Mouse (Mus musculus): ENCODE results near the gene Arfip1.
A peak's percentile ranks its signal among the peaks of the same experiment; 100 is the strongest.
"Not testable (repeated sequence)": the region's sequence is repeated elsewhere in the genome, so short reads cannot be mapped to it uniquely, and the experiment has no call there.

Gene Arfip1

DNA sequence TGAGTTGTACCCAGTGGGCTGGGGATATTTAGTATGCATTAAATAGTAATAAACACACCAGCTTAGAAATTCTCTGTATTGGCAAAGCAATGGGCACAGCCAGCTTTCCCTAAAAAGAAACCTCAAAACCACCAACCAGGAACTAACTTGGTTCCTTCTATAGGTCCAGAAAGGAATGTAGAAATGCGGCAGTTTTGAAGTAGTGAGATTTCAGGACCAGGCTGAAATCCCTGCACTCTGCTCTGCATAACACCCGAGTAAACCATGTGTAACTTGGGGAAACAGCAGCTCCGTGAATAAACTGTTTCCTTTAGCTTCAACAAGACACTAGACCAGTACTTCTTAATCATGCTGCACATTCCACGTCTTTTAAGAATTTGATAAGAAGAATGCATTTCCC, 1.7 kb downstream of the Arfip1 start:
- DNase-seq (ENCODE audit: low read depth, low spot score): no peak

DNA sequence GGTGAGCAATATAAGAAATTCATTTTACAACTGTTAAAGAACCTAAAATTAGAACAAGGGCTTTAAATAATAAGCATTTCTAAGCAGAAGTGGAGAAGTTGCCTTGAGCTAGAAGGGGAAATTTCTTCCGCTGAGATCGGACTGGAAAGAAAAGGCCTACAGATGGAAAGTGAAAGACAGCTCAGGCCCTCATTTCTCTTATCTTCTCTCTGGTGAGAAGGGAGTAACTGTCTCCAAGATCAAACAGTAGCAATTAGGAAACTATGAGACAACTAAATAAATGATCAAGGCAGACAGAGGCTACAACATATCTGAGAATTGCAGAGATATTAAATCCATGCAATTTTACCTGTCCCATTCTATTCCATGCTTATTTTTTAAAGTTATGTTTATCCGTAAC, 11.9 kb downstream of the Arfip1 start:
- DNase-seq (ENCODE audit: low read depth, low spot score): no peak

- no peak for DNase-seq (ENCODE audit: low read depth, low spot score)
These were observed 12.8 kb downstream of the Arfip1 start for GRCm38 (mm10) chr3:84569587-84569986.

DNA sequence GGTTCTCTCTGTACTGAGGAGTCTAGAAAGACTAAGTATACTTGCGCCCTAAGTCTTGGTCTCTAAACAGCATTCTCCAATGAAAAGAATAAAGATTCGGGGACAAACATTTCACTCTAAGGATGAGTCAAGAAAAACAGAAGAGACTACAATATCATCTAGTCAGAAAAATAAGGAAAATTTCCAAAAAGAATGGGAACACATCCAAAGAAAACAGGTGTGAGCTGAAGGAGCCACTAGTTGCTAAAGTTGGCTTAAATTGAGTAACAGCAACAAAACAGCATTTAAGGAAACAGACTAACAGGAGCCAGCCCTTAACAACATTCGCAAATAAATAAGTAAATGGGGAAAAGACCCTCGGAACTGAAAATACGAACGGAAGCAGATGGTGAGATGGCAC, 13.9 kb downstream of the Arfip1 start:
- no peak for DNase-seq (ENCODE audit: low read depth, low spot score)

GRCm38 (mm10) chr3:84563415-84563814, 19.0 kb downstream of the Arfip1 start:
- no peak for DNase-seq (ENCODE audit: low read depth, low spot score)

GRCm38 (mm10) chr3:84562911-84563310, 19.5 kb downstream of the Arfip1 start:
- DNase-seq (ENCODE audit: low read depth, low spot score): not testable (repeated sequence)

DNA sequence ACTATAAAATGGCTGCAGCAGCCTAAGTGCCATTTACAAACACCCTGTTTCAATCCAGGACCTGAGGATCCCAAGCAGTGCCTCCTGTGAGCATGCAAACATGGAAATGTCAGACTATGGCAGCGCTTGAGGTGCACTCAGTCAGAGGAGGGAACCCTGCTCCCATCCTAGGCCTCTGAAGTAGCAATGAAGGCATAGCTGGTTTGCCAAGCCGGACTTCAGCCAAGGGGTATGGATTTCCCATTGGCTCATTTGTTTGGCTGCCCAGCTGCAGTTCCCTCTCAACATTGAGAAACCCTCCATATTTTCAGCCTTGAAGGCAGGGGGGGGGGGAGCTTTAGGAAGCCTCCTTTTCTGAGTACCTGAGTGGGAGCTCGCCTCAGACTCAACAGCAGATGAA, 24.1 kb downstream of the Arfip1 start:
- DNase-seq (ENCODE audit: low read depth, low spot score): no peak

DNA sequence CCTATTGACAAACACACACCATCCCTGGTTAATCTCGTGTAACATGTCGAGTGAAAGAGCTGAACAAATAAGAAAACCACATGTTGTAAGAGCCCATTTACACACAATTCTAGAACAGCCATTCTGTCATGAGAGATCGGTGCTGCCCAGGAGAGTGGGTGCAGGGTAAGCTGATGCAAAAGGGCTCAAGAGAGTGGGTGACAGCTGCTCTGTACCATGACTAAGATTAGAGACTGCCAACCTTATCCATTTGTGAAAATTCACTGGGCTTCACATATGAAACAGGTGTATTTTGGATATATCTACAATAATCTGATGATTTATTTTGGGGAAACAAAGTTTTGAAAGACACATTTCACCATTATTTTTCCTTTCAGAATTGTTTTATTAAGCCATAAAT, 26.6 kb downstream of the Arfip1 start:
- DNase-seq (ENCODE audit: low read depth, low spot score): no peak

- DNase-seq (ENCODE audit: low read depth, low spot score): no peak
These were observed 35.2 kb downstream of the Arfip1 start for GRCm38 (mm10) chr3:84547177-84547576.

DNA sequence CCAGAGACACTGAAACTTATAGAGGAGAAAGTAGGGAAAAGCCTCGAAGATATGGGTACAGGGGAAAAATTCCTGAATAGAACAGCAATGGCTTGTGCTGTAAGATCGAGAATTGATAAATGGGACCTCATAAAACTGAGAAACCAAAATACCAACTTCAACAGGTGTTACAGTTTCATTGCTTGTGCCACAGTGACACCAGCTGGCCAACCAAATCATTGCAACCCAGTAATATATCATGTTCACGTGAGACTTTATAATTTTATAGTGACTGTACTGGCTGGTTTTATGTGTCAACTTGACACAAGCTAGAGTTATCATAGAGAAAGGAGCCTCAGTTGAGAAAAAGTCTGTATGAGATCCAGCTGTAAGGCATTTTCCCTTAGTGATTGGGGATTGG, 40.0 kb downstream of the Arfip1 start:
- peak; percentile 36 for DNase-seq (ENCODE audit: low read depth, low spot score)

- no peak for DNase-seq (ENCODE audit: low read depth, low spot score)
These were observed 40.5 kb downstream of the Arfip1 start for GRCm38 (mm10) chr3:84541881-84542280.

DNA sequence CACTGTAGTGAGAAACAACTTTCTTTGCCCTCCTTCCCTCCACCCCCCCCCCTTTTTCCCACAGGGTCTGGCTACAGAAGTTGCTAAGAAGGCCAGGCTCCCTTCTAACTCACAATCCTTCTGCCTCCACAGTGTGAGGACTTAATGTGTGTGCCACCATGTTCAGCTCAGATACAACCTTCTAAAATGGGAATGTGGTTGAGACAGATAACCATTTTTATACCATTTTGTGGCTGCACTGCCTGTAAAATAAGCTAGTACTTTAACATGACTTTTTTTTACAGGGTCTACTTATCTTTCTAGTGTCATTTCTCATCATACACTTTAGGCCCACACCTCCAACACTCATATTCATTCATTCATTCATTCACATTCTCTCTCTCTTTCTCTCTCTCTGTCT, 41.8 kb downstream of the Arfip1 start:
- DNase-seq (ENCODE audit: low read depth, low spot score): no peak

DNA sequence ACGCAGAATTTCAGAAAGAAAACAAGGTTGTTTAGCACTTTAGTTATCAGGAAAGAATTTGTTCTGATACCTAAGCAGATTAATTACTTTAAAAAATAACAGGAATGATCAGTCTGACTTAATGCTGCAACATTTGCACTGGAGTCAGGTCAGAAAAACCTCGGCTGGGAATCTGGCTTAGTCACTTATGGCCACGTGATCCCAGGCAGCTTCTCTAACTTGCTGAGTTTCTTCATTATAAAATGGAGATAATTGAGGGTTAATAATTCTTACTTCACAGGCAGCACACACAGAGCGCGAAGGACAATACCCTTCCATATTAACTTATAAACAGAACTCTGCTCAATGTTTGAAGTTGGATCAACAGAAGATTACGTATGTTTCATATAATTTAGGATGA, 45.4 kb downstream of the Arfip1 start:
- DNase-seq (ENCODE audit: low read depth, low spot score): no peak

DNA sequence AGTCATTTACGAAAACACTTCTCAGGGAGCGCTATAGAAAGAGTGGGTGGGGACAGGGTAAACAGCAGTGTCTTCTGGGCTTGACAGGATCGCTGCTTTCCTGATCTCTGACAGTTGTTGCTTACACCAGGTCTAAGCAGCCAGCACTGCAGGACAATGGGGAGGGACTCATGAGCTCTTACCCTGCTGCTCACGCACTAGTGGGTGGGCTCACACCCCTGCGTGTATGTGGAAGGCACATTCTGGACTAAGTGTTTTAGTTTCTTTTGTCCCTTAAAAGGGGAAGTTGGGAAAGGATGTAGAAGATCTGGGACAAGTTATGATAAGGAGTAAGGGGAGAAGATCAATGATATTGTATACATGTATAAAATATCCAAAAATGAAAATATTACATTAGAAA, 49.2 kb downstream of the Arfip1 start:
- DNase-seq (ENCODE audit: low read depth, low spot score): no peak

GRCm38 (mm10) chr3:84529021-84529420, 53.4 kb downstream of the Arfip1 start:
- DNase-seq (ENCODE audit: low read depth, low spot score): no peak

- no peak for DNase-seq (ENCODE audit: low read depth, low spot score)
These were observed 57.5 kb downstream of the Arfip1 start for GRCm38 (mm10) chr3:84524952-84525351.

DNA sequence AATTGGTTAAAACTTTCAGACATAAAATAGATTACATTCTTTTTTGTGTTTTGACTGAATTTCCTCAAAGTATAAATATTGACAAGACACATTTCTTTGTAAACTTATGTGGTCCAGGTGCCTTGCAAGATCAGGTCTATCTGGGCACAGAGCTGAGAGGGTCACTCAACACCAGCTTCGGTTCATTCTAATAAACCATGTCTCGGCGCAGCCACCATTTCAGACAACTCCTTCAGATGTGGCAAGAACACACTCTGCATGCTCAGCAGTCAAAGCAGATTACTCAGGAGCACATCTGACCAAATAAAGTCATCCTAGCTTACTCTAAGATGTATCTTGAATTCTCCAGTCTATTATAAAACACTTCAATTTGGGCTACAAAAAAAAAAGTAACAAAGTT, 66.3 kb downstream of the Arfip1 start:
- no peak for DNase-seq (ENCODE audit: low read depth, low spot score)

GRCm38 (mm10) chr3:84512774-84513515, 69.5 kb downstream of the Arfip1 start:
- no peak for DNase-seq (ENCODE audit: low read depth, low spot score)

DNA sequence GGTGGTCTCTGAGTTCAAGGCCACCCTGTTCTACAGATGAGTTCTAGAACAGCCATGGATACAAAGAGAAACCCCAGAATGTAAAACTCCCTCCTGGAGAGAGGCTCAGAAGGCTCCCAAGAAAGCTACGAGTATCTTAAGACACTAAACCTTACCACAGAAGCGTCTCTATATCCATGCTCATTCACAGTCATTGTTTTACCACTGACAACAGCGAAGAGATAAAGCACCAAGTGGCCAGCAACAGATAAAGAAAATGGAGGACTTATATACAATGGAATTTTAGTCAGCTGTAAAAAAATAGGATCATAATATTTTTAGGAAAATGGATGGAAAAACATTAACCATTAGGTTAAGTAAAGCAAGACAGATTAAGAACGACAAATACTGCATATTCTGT, 77.2 kb downstream of the Arfip1 start:
- DNase-seq (ENCODE audit: low read depth, low spot score): no peak

DNA sequence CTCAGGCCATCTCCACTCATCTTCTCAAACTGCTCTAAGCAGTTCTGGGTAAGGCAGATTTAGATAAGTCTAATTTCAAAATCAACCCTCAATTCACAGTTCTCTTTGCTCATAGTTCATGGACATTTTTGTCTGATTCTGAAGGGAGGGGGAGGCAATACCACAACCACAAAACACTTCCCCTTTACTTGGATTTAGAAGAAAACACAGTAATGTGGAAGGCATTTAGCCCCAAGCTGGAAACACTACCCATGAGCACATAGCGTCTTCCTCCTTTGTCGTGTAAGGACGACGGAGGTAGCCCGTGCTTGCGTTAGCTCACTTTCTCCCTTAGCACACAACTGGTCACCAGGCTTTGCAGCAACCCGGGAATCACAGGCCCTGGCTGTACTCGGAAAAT, 78.1 kb downstream of the Arfip1 start:
- no peak for DNase-seq (ENCODE audit: low read depth, low spot score)

GRCm38 (mm10) chr3:84502101-84502500, 80.3 kb downstream of the Arfip1 start:
- no peak for DNase-seq (ENCODE audit: low read depth, low spot score)

DNA sequence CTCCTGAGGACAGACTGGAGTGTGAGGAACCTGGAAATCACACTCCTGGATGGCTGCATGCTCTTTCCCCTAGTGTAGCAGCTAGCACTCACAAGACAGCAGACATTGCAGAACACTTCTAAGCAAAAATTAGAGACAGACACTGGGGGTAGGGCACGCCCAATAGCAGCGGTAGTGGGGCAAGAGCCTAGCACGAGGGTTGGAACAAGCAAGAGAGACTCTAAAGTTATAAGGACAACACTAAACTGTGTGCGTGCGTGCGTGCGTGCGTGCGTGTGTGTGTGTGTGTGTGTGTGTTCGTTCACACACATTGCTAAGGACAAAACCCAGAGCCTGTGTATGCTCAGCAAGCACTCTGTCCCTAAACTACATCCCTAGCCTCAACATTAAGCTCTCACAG, 81.9 kb downstream of the Arfip1 start:
- DNase-seq (ENCODE audit: low read depth, low spot score): no peak

DNA sequence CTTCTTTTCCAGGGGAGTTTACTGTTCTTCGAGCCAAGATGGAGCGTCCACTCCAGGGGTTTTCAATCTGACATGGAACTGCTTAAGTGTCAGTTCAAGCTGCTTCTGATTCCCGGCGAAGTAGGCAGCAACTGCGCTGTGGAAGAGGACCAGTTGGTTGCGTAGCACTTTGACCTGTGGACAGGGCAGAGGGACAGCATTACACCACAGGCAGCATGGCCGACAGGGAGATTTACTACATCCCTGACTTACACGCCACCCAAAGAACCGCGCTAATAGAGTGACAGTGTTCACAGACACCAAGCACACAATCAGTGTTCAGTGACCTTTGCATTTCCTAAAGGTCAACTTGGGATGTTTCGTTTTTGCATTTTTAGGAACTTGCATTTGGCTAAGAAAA, 84.7 kb downstream of the Arfip1 start:
- DNase-seq (ENCODE audit: low read depth, low spot score): no peak

GRCm38 (mm10) chr3:84492657-84493056, 89.8 kb downstream of the Arfip1 start:
- DNase-seq (ENCODE audit: low read depth, low spot score): no peak

Measured in c-Kit-negative CD71-positive TER-119-positive erythroid progenitor cells, embryonic 14.5 days (primary cell).